Mouse (Mus musculus) lung, adult 2 months (tissue): Measurements from ENCODE around the gene Npas3.

ENCODE experiments used
- CTCF ChIP-seq: fragments of 200-500 bp; IDR thresholded peaks from 2 replicates; pipeline ENCODE4 v1.5.1; 2011; ENCODE audit warnings: mild to moderate bottlenecking, low read length, control low read depth; ENCODE audit not compliant: insufficient read depth
- POLR2A ChIP-seq: fragments of 200-500 bp; IDR thresholded peaks from 2 replicates; pipeline ENCODE4 v1.6.1; 2011; ENCODE audit warnings: low read depth, mild to moderate bottlenecking, control low read depth, low read length, borderline replicate concordance; ENCODE audit errors: extremely low read depth

DNA sequence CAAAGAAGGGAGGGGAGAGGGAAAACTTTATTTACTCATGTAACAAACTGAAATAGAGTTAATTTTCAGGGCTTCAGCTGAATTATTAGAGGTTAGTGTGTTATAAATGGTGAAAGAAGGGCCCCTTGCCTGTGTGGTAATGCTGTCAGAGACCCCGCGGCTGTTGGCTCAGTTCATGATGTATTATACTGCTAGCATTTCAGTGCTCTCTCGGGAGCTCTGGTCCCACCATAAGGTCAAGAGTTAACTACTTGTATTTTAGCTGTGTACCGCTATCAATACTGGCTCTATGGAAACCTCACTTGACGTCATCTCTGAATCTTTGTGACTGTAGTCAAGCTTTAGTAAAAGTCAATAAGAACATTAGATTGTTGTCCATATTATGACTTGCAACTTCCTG lies 415.6 kb downstream of the Npas3 start:
- TF ChIP-seq POLR2A (no peak), CTCF (no peak)
